Mouse (Mus musculus): Measurements from ENCODE around the gene Mlh1.

The Mlh1 gene

DNA sequence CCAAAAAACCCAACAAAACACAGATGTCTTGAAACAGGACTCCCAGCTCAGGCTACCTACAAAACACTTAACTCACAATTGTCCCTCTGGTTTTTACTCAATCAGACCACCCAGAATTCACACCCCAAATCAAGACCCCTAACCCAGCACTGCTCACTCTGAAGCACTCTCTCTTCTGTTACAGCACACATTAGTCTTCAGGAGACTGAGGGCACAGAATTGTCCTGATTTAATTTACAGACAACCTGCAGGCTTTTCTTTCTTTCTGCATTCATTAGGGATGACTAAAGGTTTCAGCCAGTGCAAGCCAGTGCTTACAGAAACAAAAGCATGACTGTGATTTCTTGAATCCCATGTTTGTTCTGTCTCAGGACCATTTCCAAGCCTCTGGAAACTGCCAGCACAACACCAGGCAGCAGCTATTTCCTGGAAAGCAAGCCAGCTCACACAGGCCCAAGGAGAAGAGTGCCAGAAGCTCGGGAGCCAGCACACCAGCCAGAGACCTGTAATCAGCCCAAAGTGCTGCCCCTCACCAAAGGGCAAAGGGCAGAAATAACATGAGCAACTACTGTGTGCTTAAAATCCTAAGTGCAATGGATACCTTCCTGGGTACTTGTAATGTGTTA, 11.1 kb downstream of the Mlh1 start:
- TF ChIP-seq GATA4 (IDR thresholded peaks at IDR 0.05; ENCODE audit: insufficient replicate concordance, low read length), result 0 out of 2 replicates have a peak, but pooled peaks have one; percentile 18

DNA sequence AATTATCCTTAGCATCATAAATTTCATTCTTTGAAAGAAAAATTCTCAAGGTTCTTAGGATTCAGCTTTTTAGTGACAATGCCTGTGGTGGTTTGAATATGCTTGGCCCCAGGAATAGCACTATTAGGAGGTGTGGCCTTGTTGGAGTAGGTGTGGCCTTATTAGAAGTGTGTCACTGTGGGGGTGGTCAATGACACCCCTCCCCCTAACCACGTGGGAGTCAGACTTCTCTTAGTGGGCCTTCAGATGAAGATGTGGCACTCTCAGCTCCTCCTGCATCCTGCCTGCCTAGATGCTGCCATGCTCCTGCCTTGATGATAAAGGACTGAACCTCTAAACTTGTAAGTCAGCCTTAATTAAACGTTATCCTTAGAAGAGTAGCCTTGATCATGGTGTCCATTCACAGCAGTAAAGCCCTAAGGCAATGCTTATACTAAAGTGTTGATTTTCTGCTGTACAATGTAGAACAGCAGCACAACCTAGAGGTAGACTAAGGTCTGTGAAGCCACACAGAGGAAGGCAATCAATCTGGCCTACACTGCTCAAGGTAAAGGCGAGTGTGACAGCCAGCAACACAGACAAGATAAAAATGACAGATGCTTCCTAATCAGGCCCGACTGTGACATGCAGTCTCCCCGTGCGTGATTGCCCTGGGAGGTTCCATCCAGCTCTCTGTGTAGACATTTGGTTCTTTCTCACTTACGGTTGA, 19.3 kb downstream of the Mlh1 start:
- TF ChIP-seq GATA4 (IDR thresholded peaks at IDR 0.05; ENCODE audit: insufficient replicate concordance, low read length), result no peak

DNA sequence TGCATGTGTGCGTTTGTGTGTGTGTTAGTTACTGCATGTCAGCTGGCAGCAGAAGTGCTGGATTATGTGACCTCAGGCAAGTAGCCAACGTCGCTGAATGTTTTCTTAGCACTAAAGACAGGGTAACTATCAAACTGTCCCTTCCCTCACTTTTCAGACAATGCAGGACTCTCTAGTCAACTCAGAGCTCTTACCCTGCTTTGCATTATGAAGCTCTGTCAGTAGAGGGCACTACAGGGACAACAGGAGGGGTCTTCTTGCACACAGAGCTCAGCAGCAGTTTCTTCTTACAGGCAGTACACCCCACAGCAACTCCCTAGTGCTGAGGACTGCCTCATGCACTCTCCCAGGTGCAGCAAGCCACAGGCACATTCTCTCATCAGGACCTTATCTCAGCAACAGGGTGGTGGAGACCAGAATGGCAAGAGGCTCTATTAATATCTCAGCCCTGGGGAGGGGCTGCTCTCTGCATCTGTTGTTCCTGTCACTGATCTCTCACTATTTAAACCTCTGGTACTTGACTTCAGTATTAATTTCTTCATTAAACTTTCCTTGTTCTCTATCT, 23.8 kb downstream of the Mlh1 start:
- TF ChIP-seq GATA4 (IDR thresholded peaks at IDR 0.05; ENCODE audit: insufficient replicate concordance, low read length), result no peak

DNA sequence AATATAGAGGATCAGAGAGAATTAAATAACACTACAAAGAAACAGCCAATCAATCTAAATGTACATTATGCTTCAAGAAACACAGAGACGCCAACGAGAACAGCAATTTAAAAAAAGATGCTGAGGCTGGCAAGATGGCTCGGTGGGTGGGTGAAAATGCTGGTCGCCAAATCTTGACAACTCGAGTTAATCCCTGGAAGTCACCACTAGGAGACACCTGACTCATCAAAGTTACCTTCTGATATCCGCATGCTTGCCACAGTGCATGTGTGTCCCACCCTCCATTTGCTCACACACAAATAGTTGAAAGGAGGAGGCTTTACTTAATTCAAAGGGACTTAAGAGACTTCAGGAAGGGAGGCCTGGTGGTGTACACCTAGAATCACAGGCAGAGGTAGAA, 26.0 kb downstream of the Mlh1 start:
- TF ChIP-seq GATA4 (IDR thresholded peaks at IDR 0.05; ENCODE audit: insufficient replicate concordance, low read length), result no peak

DNA sequence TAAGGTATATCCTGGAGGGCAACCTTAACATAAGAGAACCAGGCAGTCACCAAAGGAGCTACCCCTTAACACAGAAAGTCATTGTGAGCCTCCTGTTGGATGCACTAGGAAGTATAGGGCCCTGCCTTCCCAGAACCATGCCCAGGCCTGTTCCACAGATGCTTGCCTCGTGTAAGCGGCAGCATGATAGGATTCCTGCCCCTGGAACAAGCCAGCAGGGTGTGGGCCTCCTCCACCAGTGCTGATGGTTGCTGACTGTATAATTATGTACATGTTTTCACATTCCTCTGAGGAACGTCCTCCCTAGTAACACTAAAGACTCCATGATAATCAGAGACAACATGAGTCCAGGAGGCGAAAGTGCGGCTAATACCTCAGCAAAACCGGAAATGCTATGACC, 28.2 kb downstream of the Mlh1 start:
- no peak for TF ChIP-seq GATA4 (IDR thresholded peaks at IDR 0.05; ENCODE audit: insufficient replicate concordance, low read length)

DNA sequence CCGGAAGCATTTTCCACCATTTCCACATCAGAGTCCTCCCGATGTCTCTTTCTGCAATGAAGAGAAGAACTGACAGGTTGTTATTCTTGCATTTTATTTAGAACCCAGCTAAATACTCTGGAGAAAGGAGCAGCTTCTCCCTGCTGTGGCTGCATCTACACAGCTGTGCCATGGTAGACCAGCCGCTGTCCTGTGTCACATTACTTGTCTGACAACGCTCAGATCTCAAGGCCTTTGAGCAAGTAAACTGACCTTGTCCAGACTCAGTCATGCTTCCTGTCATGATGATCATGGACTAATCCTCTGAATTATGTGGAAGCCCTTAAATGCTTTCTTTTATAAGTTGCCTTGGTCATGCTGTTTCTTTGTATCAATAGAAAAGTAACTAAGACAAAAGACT, 31.8 kb downstream of the Mlh1 start:
- TF ChIP-seq GATA4 (IDR thresholded peaks at IDR 0.05; ENCODE audit: insufficient replicate concordance, low read length), result no peak

DNA sequence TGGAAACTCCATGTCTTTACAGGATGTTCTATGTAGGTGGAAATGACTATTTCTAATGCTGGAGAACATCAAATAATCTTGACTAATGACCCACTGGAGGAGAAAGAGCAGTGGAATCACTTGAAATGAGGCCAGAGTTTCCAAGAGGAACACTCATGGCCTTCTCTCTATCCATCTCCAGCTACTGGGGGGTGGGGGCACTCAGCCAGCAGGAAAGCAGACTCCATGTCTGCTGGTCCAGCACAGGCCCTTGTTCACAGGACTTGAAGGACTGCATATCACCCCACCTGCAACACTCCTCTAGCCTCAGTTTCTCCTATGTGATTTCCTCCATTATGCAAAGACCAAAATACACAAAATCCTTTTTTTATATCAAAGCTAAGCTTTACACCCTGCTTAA, 33.9 kb downstream of the Mlh1 start:
- TF ChIP-seq GATA4 (IDR thresholded peaks at IDR 0.05; ENCODE audit: insufficient replicate concordance, low read length), result no peak

DNA sequence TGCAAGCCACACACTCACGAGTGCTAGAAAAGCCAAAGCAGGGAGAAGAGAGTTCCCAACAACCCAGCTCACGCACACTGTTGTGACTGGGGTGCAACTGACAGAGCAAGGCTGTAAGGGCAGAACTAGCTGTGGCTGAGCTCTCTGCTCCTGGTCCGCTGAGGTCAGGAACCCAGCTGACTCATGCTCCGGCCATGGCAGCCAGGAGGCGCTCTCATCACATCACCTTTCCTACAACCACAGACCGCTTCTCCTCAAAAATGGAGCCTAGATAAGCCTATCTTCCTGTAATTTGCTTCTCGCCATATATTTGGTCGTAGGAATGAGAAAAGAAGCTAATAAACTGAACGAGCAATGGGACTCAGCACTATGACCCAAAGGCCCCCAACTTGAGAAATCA, 36.9 kb downstream of the Mlh1 start:
- TF ChIP-seq GATA4 (IDR thresholded peaks at IDR 0.05; ENCODE audit: insufficient replicate concordance, low read length), result no peak

DNA sequence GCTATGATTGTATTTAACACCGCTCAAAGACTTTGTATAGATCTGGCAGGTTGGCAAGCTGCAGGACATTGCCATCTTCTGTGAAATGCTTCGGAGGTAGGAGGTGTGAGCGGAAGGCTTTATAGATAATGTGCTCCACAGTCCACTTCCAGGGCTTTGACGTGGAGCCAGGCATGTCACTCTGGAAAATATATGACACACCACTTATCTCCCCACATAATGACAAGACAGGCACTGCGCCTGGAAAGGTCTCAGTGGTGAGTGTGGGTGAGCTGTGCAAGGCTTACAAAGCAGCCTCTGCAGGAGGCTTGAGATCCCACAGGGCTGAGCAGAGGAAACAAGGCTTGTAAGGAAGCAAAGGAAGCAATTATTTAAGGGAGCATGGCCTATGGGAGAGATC, 43.1 kb downstream of the Mlh1 start:
- no peak for TF ChIP-seq GATA4 (IDR thresholded peaks at IDR 0.05; ENCODE audit: insufficient replicate concordance, low read length)

DNA sequence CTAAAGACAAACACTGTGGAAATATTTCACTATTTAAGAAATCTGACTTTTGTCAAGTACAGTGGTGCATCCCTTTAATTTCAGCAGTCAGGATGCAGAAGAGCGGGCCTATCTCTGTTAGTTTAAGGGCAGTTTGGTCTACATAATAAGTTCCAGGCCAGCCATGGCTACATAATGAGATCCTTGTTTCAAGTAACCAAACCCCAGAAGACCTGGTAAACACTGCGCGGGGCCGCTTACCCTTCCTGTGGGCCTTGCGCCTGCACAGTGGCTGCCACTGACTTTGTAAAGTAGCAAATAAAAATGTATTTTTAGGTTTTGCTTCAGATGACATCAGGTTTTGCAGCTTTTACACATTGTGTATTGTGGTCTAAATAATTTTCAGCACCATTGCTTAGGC, 48.2 kb downstream of the Mlh1 start:
- TF ChIP-seq GATA4 (IDR thresholded peaks at IDR 0.05; ENCODE audit: insufficient replicate concordance, low read length), result no peak

DNA sequence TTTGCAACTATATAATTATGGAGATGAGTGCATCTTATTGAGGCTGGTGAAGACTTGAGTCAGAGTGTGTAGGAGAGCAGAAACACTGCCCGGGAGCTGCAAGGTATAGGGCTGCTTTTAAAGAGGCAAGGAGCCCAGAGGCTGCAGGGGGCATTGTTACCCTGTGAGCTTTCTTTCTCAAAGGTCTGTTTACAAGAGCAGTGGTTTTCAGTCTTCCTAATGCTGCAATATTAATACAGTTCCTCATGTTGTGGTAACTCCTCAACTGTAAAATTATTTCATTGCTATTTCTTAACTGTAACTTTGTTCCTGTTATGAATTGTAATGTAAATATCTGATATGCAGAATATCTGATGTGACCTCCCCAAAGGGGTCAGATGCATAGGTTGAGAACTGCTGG, 50.0 kb downstream of the Mlh1 start:
- no peak for TF ChIP-seq GATA4 (IDR thresholded peaks at IDR 0.05; ENCODE audit: insufficient replicate concordance, low read length)

DNA sequence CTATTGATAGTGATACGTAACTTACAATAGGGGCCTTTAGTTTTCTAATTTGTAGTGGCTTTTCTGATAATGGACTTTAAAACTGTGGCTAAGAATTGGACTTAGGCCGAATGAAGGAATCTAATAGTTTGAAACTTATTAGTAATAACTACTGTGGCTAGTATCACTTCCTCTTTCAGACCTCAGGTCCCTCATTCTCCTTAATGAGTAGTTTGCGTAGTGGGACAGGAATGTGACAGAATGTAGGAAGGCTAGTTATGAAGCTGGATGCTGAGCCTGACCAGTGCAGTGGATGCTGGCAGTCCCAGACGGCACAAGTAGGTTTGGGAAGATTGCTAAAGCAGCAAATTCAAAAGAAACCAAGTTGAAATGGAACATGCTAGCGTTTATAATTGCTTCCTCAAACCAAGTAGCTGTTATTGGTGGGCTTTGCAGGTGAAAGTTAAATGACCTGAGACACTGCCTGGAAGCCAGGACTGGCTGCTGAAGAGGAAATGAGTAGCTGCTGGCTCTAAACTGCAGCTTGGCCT, 51.0 kb downstream of the Mlh1 start:
- TF ChIP-seq GATA4 (IDR thresholded peaks at IDR 0.05; ENCODE audit: insufficient replicate concordance, low read length), result no peak

DNA sequence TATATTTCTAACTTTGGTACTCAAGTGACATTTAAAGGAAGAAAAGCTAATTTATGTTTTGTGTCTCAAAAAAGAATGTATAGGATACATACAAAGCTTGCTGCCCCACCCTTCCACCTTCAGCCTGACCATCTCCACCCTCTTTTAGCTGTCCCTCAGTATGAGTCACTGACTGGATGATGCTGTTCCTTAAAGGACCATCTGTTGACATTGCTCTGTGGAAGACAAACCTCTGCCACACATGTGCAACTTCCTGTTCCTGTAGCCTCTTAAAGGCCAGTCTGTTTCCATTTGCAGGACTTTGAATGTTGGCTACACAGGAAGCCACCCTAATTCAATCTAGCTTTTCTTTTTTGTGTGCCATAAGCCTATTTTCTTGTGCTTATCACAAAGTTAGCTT, 55.2 kb downstream of the Mlh1 start:
- TF ChIP-seq GATA4 (IDR thresholded peaks at IDR 0.05; ENCODE audit: insufficient replicate concordance, low read length), result no peak

DNA sequence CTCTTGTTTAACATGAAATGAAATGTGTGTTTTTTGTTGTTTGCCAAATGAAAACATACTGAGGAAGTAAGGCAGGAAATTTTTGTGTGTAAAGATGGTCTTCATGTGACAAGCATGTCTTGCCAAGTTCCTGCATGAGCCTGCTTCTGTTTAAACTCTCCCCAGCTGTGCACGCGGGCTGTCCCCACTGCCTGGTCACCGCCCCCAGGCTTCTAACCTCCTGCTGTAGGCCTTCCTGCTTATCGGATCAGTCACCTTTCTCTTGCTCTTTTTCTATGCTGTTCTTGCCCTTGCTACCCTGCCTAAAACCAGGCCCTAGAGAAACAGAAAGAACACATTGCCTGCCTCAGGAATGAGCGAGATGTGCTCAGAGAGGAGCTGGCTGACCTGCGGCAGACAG, 58.1 kb downstream of the Mlh1 start:
- TF ChIP-seq GATA4 (IDR thresholded peaks at IDR 0.05; ENCODE audit: insufficient replicate concordance, low read length), result no peak

DNA sequence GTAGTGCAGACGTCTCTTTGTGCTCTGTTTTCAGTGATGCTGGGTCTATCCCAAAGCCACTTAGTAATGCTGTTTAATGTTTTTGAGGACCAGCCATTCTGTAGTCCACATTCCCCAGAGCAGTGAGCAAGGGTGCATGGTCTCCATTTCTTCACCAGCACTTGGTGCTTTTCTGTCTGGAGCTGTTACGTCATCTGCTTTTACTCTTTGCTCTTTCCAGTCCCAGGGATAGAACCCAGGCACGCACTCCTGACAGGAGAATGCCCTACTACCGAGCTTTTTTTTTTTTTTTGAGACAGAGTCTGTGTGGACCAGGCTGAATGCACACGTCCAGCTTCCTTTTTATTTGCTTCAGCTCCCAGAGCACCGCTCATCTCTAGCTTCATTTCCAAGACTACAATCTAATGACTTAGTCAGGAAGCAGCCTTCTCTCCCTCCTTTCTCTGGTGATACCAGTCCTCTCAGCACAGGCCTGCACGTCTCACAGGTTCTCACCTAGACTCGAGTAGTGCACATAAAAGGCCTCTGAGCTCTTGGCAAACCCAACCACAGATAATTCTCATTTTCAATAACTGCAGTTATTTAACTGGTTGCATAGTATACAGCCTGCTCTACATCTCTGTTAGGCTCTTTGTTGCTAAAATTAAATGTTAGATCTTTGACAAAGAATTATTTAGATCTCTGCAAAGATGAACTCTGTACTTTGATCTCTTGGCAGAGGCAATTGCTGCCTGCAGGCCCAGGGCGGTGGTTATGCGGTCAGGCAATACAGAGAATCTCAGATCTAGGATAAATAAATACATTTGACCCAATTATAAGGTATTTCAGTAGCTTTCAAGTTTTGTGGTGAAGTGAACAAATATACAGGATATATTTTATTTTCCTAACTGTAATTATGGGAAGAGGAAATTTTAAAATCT, 60.2 kb downstream of the Mlh1 start:
- no peak for TF ChIP-seq GATA4 (IDR thresholded peaks at IDR 0.05; ENCODE audit: insufficient replicate concordance, low read length)

Measured in liver, adult (tissue).